21 mouse cellular contexts compared by ENCODE assay signal in the genomic region with DNA sequence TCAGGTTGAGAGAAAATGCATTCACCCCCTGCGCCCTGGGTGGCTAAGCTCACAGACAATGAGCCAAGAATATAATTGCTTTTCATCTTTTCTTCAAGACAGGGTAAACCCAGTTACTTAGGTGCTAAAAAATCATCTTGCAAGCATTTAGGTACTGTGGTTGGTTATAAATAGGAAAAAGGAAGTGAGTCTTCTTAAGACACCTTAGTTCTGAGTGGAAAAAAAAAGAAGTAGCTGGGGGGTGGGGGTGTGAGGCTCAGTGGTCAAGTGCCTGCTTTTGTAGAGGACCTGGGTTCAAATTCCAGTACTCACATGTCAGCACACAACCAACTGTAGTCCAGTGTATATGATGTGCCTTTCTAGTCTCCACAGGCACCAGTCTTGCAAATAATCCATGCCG. TPM values are rescaled to one million over a fixed set of nuclear protein-coding genes. Genes with fewer than 3 reads are reported as not detected.
"Had no signal": no experiment of that assay in that cellular context is flagged by ENCODE, and none has a peak within 500 bp of the region (broad histone marks: within the 10 kb centered on the region; RNA-seq: fewer than 3 reads in every experiment).

No protein-coding gene starts in this region.

- H3K27ac ChIP-seq: limb, embryonic 15.5 days; midbrain, embryonic 10.5 days; midbrain, embryonic 15.5 days; neural tube, embryonic 12.5 days had no signal

- H3K9me3 ChIP-seq: limb, embryonic 15.5 days; midbrain, embryonic 10.5 days; midbrain, embryonic 15.5 days; neural tube, embryonic 12.5 days had no signal

- H3K4me3 ChIP-seq: limb, embryonic 15.5 days; midbrain, embryonic 10.5 days; midbrain, embryonic 15.5 days; neural tube, embryonic 12.5 days had no signal

- H3K4me1 ChIP-seq: limb, embryonic 15.5 days had no signal

- DNase-seq: kidney, adult 11 months; kidney, postnatal 10 days; left cerebral cortex, postnatal 4 days; lung, adult 2 months; lung, postnatal 36 days; retina, postnatal 1 day; right cerebral cortex, postnatal 4 days had no signal

- H3K36me3 ChIP-seq: limb, embryonic 15.5 days; midbrain, embryonic 10.5 days; midbrain, embryonic 15.5 days; neural tube, embryonic 12.5 days had no signal

- H3K4me2 ChIP-seq: limb, embryonic 15.5 days; midbrain, embryonic 15.5 days; neural tube, embryonic 12.5 days had no signal

- ATAC-seq: inflammation-experienced regulatory T-cells, adult 6 months; lung, postnatal 0 days; midbrain, embryonic 15.5 days had no signal

- H3K9ac ChIP-seq: limb, embryonic 15.5 days; midbrain, embryonic 15.5 days; neural tube, embryonic 12.5 days had no signal

- H3K27me3 ChIP-seq: limb, embryonic 15.5 days; midbrain, embryonic 15.5 days; neural tube, embryonic 12.5 days had no signal

RNA-seq across cellular contexts. Expression of gene Hist1h1t, which starts 6.7 kb away (rescaled TPM):
- total RNA-seq: layer of hippocampus, postnatal 14 days; left cerebral cortex, adult 18-20 months; left cerebral cortex, postnatal 10 days; left cerebral cortex, postnatal 4 days; monocyte, adult 5-6 weeks had no signal
- polyA plus RNA-seq: inflammation-experienced regulatory T-cells, adult 6 months; kidney, embryonic 14.5 days; large intestine, adult 2 months; limb, embryonic 15.5 days; lung, adult 2 months; midbrain, embryonic 10.5 days; midbrain, embryonic 15.5 days; neural tube, embryonic 12.5 days; spleen, adult 2 months; urinary bladder, adult 2 months had no signal
